Mouse (Mus musculus) left cerebral cortex, postnatal 36 days (tissue): ENCODE results near the gene Cldn18. TPM values are rescaled to one million over a fixed set of nuclear protein-coding genes. Genes with fewer than 3 reads are reported as not detected.
A peak's percentile ranks its signal among the peaks of the same experiment; 100 is the strongest.

Experiments
- DNase-seq, 2 experiments: peaks; one replicate each; pipeline ENCODE4 v3.0.0; 2021 to 2022; ENCODE audit warnings: low spot score in 2 of 2, mixed read lengths in 1 of 2
- intact Hi-C: fragments of 180-260 bp; cut with DNase I; formaldehyde crosslinking; loops from one replicate; pipeline ENCODE4 v1.15.1; 2025
- total RNA-seq, 2 experiments: library from RNA; stranded (reverse); gene quantifications; 2 replicates each; pipeline ENCODE4 v1.2.3; 2021

Gene Cldn18
- not detected for total RNA-seq

GRCm38 (mm10) chr9:99717134-99717533, at the start of gene Cldn18:
Cldn18 (minus strand) TSS chr9:99717267.
- intact Hi-C loops, result no loop called here
- DNase-seq, result no peak

GRCm38 (mm10) chr9:99763530-99763929, 46.5 kb upstream of the Cldn18 start:
- peak in 1 of 2 experiments; percentile 6 for DNase-seq
- intact Hi-C loops, result loop anchor here (10.0 kb wide), 1 partner anchor 621 kb away; no protein-coding TSS in a partner anchor

GRCm38 (mm10) chr9:99750272-99750671, 33.2 kb upstream of the Cldn18 start:
- intact Hi-C loops, result no loop called here

GRCm38 (mm10) chr9:99748279-99748678, 31.2 kb upstream of the Cldn18 start:
- DNase-seq, result no peak
- intact Hi-C loops, result no loop called here

More at GRCm38 (mm10) chr9:99750272-99750671, 33.2 kb upstream of the Cldn18 start:
- no peak for DNase-seq

GRCm38 (mm10) chr9:99747731-99748130, 30.7 kb upstream of the Cldn18 start:
- intact Hi-C loops, result no loop called here
- no peak for DNase-seq

- intact Hi-C loops, result no loop called here
Measured at GRCm38 (mm10) chr9:99744548-99744947, 27.5 kb upstream of the Cldn18 start.

GRCm38 (mm10) chr9:99729943-99730646, 13.0 kb upstream of the Cldn18 start:
- intact Hi-C loops, result loop anchor here (5.0 kb wide), 2 partner anchors 672 to 717 kb away; no protein-coding TSS in a partner anchor
- peak; percentile 66 to 70 for DNase-seq

More at GRCm38 (mm10) chr9:99744548-99744947, 27.5 kb upstream of the Cldn18 start:
- DNase-seq, result no peak

- intact Hi-C loops, result no loop called here
- no peak for DNase-seq
Measured at GRCm38 (mm10) chr9:99727819-99728218, 10.8 kb upstream of the Cldn18 start.

- intact Hi-C loops, result no loop called here
- DNase-seq, result no peak
Measured at GRCm38 (mm10) chr9:99725278-99725677, 8.2 kb upstream of the Cldn18 start.

GRCm38 (mm10) chr9:99720011-99720410, 2.9 kb upstream of the Cldn18 start:
- no peak for DNase-seq
- intact Hi-C loops, result no loop called here

GRCm38 (mm10) chr9:99710297-99710696, 6.8 kb downstream of the Cldn18 start:
- DNase-seq, result no peak

GRCm38 (mm10) chr9:99709588-99710248, 7.3 kb downstream of the Cldn18 start:
- intact Hi-C loops, result no loop called here
- DNase-seq, result no peak

More at GRCm38 (mm10) chr9:99710297-99710696, 6.8 kb downstream of the Cldn18 start:
- intact Hi-C loops, result no loop called here

- intact Hi-C loops, result no loop called here
- no peak for DNase-seq
Measured at GRCm38 (mm10) chr9:99707425-99708126, 9.5 kb downstream of the Cldn18 start.

- no peak for DNase-seq
- intact Hi-C loops, result no loop called here
Measured at GRCm38 (mm10) chr9:99706264-99706663, 10.8 kb downstream of the Cldn18 start.

- no peak for DNase-seq
- intact Hi-C loops, result no loop called here
Measured at GRCm38 (mm10) chr9:99703711-99704110, 13.4 kb downstream of the Cldn18 start.

GRCm38 (mm10) chr9:99702215-99702614, 14.9 kb downstream of the Cldn18 start:
- intact Hi-C loops, result no loop called here
- DNase-seq, result no peak

GRCm38 (mm10) chr9:99701187-99701586, 15.9 kb downstream of the Cldn18 start:
- no peak for DNase-seq
- intact Hi-C loops, result no loop called here

GRCm38 (mm10) chr9:99699752-99700389, 17.2 kb downstream of the Cldn18 start:
- no peak for DNase-seq
- intact Hi-C loops, result no loop called here

- DNase-seq, result no peak
- intact Hi-C loops, result no loop called here
Measured at GRCm38 (mm10) chr9:99694961-99695360, 22.1 kb downstream of the Cldn18 start.

- intact Hi-C loops, result no loop called here
- DNase-seq, result no peak
Measured at GRCm38 (mm10) chr9:99690386-99690785, 26.7 kb downstream of the Cldn18 start.
